Mouse (Mus musculus): ENCODE data around the gene Egln1.

Gene Egln1

DNA sequence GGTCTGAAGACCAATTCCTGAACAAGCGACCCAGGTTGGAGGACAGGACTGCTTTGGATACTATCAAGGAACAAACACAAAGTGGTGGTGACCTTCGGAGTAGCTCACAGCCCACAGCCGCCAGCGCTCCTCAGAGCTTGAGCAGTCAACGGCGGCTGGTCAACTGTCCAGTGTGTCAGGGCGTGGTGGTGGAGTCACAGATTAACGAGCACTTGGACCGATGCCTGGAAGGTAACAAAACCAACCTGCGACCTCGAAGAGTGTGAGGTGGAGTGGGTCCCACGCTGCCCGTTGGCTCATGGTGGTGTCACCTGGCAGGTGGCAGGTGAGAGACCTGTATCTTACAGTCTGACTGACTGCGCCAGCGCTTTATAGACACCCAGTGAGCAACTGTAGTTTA is 45.9 kb downstream of the Egln1 start:
- no peak for DNase-seq (ENCODE audit: low read depth, low spot score)

DNA sequence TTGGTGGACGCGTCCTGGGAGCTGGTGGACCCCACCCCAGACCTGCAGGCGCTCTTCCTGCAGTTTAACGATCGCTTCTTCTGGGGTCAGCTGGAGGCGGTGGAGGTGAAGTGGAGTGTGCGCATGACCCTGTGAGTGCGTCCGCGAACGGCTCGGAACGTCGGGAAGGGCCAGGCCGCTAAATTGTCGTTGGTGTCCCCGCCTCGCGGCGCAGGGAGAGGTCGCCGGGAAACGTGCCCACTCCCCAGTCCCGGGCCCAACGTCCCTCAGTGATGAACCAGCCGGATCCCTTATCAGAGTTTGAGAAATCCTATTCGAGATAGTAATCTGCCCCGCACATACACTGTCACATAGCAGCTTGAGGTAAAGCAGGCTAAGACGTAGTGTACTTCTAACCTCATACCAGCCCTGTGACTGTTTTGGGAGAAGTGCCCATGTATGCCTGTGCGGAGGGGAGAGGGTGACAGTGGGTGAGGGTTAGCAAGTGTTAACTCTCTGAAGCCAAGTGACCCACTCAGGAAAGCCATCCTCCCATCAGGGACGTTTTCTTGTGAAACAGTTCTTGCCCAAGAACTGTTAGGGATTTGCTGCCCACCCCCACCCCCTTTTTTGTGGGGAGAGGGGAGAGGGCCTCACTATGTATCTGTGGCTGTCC is 50.7 kb downstream of the Egln1 start:
- no peak for DNase-seq (ENCODE audit: low read depth, low spot score)

DNA sequence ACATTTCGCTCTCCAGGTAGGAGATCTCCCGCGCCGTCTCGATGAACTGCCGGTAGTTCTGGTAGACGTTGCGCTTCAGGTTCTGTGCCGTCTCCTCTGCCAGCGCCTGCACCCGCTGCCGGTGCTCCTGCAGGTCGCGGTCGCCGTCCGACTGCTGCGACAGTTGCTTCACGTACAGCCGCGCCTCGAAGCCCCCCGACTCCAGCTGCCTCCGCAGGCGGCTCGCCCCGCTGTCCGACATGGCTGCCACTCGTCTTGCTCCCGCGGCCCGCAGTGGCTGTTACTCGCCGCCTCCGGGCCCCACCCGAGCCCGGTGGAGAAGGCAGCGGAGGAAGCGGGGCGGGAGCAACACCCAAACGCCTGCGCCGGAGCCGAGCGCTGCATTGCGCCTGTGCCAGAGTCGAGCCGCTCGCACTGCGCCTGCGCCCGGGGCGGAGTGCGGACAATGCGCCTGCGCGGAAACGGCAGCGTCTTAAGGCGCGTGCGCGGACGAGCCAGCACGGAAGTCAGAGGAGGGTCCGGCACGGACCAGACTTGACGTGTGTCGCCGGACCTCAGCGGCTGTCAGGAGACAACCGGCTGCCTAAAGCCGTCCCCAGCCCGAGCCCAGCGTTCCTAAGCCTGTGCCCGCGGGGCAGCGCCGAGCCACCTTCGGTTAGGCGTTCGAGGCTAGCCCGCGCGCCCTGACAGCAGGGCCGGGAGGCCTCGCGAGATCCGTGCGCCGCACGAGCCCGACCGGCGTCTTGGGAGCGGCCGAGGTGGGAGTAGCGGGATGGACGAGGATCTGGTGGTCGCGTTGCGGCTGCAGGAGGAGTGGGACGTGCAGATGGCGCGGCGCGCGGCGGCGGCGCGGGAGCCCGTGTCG is 51.5 kb downstream of the Egln1 start, which contains the start of the genes Exoc8 and Sprtn:
Gene Exoc8, minus strand, starts transcription at position 320 of the 865 bp plus-strand sequence.
Gene Sprtn, plus strand, starts transcription at position 501 of the 865 bp plus-strand sequence.
- peak; percentile 95 for DNase-seq (ENCODE audit: low read depth, low spot score)

DNA sequence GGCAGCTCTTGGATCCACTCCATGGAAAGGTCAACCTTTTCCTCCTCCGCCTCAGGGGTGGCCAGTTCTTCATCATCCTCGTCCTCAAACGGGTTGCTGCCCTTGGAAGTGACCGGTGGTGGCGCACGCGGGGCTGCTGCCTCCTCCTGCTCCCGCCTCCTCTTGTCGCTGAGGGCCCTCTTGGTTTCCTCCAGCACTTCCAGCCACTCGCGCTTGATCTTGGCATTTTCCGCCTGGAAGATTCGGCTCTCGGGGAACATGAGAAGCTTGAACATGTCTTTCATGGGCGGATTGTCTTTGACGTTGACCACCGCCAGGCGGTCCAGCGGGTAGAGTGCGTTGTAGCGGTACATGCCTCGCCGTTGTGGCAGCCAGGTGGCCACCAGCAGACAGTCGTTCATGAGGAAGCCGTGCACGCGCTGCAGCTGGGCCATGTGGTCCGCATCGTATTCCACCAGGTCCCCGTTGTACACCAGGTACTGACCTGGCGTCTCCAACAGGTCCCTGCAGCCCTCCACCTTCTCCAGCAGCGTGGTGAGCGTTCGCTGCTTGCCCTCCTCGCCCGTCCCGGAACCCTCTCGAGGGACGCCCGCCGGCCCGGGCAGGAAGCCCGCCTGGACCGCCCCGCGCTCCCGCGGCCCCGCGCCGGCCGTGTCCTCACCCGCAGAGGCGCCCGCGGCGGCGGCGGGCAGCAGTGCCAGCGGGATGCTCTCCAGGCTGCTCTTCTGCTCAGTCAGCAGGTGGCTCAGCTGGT is 52.3 kb downstream of the Egln1 start:
- peak; percentile 58 for DNase-seq (ENCODE audit: low read depth, low spot score)

DNA sequence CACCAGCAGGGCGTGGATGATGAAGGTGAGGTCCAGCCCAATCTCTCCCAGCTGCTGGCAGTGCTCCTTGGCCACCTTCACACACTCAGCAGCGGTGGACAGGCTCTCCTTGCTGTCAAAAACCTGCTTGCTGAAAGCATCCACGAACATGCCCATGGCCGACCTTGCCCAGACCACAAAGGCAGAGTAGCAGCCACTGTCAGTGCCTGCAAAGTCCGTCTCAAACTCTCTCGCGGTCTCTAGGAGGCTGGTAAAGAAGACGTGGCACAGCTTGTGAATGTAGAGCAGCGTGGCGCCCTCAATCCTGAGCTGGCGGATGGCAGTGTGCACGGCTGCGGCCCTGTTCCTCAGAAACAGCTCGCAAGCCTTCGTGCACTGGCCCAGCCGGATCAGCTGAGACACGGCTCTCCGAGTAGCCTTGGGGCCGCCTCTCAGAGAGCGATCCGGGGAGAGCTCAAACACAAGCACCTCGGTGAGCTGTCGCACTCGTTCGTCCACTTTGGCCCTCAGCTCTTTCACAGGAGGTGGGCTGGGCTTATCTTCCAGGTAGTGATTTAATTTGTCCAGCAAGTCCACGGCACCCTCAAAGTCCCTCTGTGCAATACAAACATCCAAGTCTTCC is 53.0 kb downstream of the Egln1 start:
- no peak for DNase-seq (ENCODE audit: low read depth, low spot score)

DNA sequence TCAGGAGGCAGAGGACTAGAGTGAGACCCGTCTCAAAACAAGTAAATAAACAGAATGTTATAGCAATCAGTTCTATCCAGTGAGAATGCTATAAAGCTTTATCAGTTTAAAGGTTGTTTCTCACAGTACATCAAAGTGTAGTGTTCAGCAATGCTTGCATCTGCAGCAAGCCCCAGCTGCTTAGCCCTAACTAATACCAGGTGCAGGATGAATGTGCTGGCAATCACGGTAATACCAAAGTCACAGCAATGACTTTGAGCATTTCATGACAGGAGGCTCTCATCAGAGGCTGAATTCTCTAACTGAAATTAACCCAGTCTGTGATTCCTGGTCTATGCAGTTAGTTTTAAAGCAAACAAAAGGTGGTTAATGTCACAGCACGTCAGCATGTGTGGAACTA is 56.5 kb downstream of the Egln1 start:
- DNase-seq (ENCODE audit: low read depth, low spot score): no peak

DNA sequence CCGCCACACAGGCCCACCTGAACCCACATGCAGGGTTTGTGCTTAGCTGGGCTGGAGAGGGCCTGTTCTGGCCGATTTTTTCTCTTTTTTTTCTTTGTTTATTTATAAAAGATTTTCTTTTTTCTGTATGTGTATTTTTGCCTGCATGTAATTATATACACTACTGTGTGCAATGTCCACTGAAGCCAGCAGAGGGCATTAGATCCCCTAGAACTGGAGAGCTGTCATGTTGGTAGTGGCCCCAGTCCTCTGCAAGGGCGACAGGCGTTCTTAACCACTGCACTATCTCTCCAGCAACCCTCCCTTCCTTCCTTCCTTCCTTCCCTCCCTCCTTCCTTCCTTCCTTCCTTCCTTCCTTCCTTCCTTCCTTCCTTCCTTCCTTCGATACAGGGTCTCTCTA is 60.7 kb downstream of the Egln1 start:
- no peak for DNase-seq (ENCODE audit: low read depth, low spot score)

DNA sequence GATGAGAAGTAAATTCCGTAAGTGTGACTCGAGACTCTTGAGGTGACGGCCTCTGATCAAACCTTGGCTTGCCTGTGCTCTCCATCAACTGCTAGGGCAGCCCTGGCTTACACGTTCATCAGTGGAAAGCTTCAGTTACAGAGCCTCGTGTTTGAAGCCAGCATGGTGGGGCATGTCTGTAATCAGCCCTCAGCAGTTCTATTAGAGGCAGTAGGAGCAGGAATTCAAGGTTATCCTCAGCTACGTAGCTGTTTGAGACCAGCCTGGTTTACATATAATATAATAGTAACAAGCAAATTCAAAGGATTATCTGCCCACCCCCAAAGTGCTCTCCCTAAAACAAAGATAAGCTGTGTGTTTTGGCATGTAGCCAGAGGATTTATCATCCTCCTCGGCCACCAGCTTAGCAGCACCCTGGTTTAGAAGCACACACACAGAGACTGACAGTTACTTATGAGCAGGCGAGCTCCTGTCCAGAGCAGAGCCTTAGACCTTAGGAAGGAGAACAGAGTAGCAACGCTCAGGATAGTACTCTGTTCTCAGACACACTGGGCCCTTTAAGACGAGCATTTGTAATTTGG is 70.1 kb downstream of the Egln1 start:
- peak; percentile 50 for DNase-seq (ENCODE audit: low read depth, low spot score)

DNA sequence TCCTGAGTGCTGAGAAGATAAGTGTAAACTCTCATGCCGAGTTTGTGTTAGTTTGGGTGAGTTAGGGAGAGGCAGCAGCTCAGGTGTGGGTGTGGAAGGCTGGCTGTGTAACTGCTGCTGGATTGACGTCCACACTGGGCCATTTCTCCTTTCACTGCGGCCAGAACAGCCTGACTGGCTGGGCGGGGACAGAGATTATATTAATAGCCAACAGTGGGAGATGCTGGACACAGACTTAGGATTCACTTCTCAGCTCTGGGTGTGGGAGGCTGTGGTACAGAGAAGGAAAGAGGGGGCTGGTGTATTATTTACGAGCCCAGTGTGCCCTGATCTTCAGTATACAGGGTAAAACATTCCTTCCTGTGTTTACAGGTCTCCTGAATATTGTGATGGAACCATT is 71.0 kb downstream of the Egln1 start:
- no peak for DNase-seq (ENCODE audit: low read depth, low spot score)

DNA sequence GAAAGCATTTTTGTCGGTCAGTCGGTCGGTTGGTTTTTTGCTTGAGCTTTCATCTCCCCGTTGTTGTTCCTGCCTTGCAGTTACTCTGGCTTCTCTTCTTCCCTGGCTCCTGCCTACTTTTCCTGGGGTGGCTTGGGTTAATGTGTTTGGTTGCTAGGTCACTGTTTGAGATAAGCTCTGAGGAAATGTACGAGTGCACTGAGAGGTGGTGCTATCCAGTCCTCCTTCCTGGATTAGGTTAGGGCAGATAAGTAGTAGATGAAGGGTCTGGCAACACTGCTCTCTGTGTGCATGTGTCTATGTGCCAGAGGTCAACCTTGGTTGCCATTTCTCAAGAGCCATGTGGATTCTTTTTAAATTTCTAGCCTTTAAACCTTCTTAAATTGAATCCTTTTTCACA is 76.4 kb downstream of the Egln1 start:
- DNase-seq (ENCODE audit: low read depth, low spot score): no peak

DNA sequence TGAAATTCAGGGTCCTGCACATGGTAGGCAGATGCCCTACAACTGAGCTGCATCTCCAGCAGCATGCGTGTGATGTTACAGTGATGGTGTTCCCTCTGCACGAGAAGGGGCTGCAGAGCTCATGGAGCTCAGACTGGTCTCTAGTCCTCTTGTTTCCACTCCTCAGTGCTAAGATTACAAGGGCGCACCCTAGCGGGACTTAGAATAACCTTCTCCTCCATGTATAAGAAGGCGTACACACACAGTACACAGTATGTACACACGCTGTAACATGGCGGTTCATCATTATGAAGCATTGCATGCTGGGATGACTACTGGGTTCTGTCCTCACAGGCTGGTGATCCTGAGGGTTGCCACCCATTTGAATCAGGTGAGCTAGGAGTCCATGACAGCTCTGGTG is 77.0 kb downstream of the Egln1 start:
- DNase-seq (ENCODE audit: low read depth, low spot score): no peak

DNA sequence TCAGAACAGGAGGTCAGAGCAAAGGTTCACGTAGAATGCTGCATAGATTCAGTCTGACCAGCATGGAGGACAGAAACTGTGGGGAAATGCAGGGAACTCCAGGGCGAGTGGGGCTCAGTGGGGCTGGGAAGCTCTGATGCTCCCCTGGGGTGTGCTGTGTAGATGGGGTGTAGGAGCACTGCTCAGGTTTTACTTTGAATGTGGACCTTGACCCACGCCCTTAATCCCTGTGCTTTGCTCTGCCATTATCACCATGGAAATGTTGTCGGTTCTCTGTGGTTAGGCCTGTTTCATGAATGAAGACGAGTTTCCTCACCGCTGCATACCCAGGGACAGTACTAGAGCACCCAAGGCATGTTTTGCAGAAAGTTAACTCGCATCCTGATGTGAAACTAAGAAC is 77.7 kb downstream of the Egln1 start:
- no peak for DNase-seq (ENCODE audit: low read depth, low spot score)

DNA sequence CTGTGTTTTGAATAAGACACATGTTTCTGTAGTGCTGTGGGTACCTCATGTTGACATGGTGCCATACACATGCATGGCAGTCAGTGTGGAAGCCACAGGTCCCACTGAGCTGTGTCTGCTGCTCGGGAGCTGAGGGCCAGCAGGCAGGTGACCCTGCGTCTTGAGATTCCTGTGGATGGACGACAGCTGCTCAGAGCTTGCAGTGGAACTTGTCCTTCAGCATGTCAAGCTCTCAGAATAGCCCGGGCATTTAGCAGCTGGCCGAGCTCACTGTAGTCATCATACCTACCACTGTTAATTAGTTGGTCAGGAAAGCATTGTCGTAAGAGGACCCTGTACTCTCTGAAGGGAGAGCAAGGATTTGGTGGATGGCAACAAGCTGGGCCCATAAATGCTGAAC is 79.4 kb downstream of the Egln1 start:
- no peak for DNase-seq (ENCODE audit: low read depth, low spot score)

DNA sequence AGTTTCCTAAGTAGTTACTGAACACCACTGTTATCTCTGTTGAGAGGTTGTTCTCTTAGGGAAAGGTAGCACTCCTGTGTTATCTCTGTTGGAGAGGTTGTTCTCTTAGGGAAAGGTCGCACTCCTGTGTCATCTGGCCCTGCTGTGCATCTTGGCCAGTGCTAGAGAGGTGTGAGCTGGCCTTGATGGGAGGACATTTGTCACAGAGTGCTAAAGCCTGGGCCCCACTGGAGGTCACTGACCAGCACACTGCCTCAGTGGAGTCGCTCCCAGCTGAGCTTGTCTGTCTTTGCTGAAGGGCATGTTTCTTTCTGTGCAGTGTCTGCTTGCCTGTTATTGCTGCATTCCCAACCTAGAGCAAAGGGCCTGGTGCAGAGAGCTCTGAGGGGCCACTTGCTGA is 82.0 kb downstream of the Egln1 start:
- DNase-seq (ENCODE audit: low read depth, low spot score): no peak

DNA sequence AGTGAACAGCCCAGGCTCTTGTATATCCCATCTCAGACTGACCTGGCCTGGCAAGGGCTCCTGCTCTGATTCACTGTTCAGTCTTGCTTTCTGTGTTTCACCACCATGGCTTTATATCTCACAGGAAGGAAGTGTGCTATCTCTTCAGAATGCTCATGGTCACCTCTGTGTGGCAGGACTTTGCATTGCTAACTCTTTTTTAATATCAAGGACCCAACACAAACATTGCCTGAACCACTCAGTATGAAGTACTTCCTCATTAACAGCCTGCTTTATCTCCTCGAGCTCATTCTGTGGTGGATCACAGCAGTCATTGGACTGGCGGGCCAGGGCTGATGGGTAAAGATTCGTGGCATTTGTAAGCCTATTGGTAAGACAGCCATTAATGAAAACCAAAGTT is 82.5 kb downstream of the Egln1 start:
- no peak for DNase-seq (ENCODE audit: low read depth, low spot score)

DNA sequence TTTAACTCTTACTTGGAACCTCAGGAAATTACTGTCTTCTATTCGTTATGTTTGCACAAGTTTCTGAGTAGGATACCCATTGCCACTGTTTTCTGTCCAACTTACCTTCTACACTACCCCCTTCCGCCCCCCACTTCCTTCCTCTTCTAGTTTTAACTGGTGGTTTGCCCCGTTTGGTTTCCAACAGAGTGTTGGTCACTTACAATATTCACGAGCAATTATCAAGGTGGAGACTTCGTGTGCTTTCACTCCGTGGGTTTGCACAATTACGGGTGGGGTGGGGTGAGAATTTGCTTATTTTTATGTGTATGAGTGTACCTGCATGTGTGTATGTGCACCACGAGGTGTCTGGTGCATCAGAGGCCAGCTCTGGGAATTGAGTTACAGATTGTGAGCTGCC is 85.4 kb downstream of the Egln1 start:
- no peak for DNase-seq (ENCODE audit: low read depth, low spot score)

DNA sequence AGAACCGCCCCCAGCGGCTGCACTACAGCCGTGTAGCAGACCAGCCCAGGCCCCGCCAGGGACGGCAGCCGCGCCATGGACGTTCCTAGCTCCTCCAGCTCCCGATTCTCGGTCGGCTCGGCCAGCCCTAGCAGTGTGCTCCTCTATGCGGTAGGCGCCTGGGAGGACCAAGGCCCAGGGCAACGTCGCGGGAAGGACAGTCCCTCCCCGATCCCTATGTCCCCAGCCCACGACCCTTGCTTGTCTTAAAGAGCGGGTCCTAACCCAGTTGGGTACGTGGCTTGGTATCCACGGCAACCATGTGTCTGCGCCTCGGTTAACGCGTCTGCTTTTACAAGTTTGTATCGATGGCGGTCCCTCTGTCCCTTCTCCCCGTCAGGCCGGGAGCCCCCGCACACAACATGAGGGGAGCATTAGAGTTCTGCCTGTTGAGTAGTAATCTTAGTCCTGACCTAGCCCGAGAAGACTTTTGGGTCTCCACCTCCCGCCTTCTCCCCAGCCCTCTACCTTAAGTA is 85.9 kb downstream of the Egln1 start:
- no peak for DNase-seq (ENCODE audit: low read depth, low spot score)

DNA sequence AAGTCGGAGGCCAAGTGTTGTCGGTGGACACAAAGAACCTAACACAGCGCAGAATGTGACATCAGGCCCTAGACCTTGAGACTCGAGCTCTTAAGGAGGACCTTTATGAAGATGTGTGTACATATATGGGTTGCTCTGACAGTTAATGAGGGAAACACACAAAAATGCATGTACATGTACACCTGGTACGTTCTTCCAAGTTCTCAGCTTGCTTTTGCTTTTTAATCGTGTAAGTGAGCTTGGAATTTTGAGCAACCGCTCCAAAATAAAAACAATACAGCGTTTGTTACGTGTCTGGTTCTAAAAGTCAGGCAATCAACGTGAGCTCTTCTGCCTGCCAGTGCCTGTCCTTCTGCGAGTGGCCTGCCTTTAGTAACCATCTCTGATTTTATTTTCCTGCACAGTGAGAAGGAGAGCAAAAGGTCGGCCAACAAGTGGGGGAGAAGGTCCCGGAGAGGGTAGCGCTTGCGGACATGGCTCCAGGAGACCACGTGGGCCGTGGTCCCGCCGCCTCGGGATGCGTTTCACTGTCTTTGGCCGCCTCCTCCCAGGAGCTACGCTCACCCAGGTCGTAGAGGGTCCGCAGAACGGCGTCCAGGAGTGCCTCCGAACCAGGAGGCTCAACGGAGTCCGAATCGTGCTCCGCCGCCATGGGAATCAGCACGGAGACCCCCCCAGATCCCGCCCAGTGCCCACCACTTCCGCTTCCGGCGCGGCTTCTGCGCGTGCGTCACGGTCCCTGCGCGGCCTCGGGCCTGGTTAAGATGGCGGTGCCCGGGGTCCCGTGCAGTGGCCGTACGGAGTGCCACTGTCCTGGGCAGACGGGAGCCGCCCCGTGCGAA is 86.6 kb downstream of the Egln1 start, which contains the start of the genes Gnpat and 2810004N23Rik:
Gene Gnpat, plus strand, starts transcription at position 713 of the 842 bp plus-strand sequence.
Gene 2810004N23Rik, minus strand, starts transcription at position 800 of the 842 bp plus-strand sequence.
- DNase-seq (ENCODE audit: low read depth, low spot score): peak; percentile 90

DNA sequence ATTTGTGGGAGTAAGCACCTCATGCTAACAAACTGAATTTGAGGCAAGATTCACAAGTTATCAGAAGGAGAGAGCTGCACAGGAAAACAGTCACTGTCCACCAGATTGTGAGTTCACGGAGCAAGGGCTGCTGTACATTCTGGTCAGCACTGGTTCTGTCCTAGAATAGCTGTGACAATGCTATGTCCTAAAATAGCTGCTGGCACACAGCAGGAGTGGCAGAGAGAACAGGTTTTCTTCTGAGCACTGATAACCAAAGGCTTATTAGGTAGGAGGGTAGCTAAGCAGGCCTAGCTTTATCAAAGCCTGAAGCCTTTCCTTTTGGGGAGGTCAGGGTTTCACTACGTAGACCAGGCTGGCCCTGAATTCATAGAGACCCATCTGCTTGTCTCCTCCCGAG is 88.9 kb downstream of the Egln1 start:
- DNase-seq (ENCODE audit: low read depth, low spot score): no peak

DNA sequence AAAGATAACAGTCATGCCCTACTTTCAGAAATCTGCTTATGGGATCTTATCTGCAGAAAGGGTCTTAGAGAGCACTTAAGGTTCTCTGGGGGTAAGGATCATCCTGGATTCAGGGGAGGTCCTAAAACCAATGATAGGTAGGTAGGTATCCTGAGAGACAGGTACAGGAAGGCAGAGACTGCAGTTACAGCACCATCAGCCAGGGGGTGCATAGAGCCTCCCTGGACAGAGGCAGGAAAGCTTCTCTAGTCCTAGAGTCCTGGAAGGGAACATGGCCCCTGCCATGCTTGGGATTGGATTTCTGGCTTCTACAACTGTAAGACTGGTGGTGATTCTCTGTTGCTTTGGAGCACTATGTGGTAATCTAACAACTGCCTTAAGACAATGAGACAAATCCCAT is 89.7 kb downstream of the Egln1 start:
- DNase-seq (ENCODE audit: low read depth, low spot score): no peak
